Mouse (Mus musculus) heart, embryonic 12.5 days (tissue): Measurements from ENCODE around the gene Tesc. TPM values are rescaled to one million over a fixed set of nuclear protein-coding genes. Genes with fewer than 3 reads are reported as not detected.
A peak's percentile ranks its signal among the peaks of the same experiment; 100 is the strongest.

ENCODE experiments used
- ATAC-seq: fragments of 200-750 bp; cut with Nextera tagmentation; 2 replicates; pipeline ENCODE4 v1.8.0; 2017; ENCODE audit warnings: moderate TSS enrichment, moderate library complexity; ENCODE audit not compliant: insufficient number of reproducible peaks, low FRiP score
- H3K27ac ChIP-seq: fragments of 300-500 bp; sonication (generic); 2 replicates; pipeline ENCODE4 v1.5.1; 2016; ENCODE audit warnings: mild to moderate bottlenecking, moderate library complexity; ENCODE audit not compliant: poor library complexity, severe bottlenecking
- H3K27me3 ChIP-seq: fragments of 300-500 bp; sonication (generic); replicated peaks from 2 replicates; pipeline ENCODE4 v1.6.1; 2016; ENCODE audit warnings: mild to moderate bottlenecking, moderate library complexity
- H3K36me3 ChIP-seq: fragments of 300-500 bp; sonication (generic); 2 replicates; pipeline ENCODE4 v1.6.1; 2016; ENCODE audit warnings: mild to moderate bottlenecking, moderate library complexity
- H3K4me1 ChIP-seq: fragments of 300-500 bp; sonication (generic); replicated peaks from 2 replicates; pipeline ENCODE4 v1.6.1; 2016; ENCODE audit warnings: mild to moderate bottlenecking
- H3K4me2 ChIP-seq: fragments of 300-500 bp; sonication (generic); 2 replicates; pipeline ENCODE4 v1.6.1; 2016; ENCODE audit warnings: mild to moderate bottlenecking, moderate library complexity
- H3K4me3 ChIP-seq: fragments of 300-500 bp; sonication (generic); 2 replicates; pipeline ENCODE4 v1.5.1; 2016; ENCODE audit warnings: mild to moderate bottlenecking
- H3K9ac ChIP-seq: fragments of 300-500 bp; sonication (generic); 2 replicates; pipeline ENCODE4 v1.6.1; 2016; ENCODE audit warnings: mild to moderate bottlenecking, moderate library complexity
- H3K9me3 ChIP-seq: fragments of 300-500 bp; sonication (generic); replicated peaks from 2 replicates; pipeline ENCODE4 v1.6.1; 2016; ENCODE audit warnings: mild to moderate bottlenecking, moderate library complexity
- WGBS: fragments of 180-500 bp; shearing (Covaris S2); methylation state at CpG from one replicate; pipeline ENCODE4 v1.1.7; 2016; 5-methylcytosine and 5-hydroxymethylcytosine counted together
- polyA plus RNA-seq: library from polyadenylated mRNA; unstranded; fragments of >200 nt; fragmentation: Nextera tagmentation; extraction: Ambion mirVana; gene quantifications from 2 replicates; pipeline ENCODE4 v1.2.1, GENCODE M21; 2016

Gene Tesc
- polyA plus RNA-seq, 1 experiment from 2014 or later = 20.4 TPM

DNA sequence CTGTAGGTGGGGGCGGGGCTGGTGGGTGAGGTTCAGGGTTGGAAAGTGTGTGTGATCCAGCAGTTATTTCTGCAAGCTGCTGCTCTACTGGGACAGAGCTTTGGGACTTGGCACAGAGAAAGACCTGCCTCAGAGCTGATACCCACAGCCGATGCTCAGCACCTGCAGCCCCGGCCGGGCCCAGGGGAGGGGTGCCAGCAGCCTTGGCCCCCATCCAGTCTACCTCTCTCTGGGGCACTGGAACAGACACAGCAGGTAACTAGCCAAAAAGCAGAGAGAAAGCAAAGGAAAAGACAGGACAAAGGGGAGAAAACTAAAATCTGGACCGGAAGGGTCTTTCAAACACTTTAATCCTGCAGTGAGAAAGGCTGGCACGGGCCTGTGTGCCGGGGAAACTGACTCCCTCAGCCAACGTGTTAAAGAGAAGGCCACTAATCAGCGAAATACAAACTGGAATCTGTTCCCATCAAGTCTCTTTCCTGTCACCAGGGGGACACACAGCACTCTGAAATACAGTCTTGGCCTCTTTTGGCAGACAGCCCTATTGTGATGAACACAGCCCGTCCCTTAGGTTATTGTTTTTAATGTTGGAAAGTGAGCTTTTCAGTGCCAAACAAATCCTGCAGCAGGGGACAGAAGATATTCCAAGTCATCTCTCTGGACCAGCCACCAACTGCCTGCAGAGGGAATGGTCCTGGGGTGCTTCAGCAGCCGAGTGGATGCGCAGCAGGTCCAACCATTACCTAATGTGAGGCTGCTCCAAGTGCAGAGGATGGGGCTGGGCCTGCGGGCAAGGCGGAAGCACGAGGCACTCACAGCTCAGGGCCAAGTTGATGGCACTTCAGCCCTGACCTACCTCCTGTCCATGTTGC is 49.4 kb downstream of the Tesc start:
- H3K4me2 ChIP-seq = no peak overlapping the region
- WGBS = 87% methylated on average over 15 of the region's 15 CpGs
- no peaks in the 10 kb centered on the region for H3K27me3 ChIP-seq
- no peak overlapping the region for H3K4me3 ChIP-seq
- peak overlapping the region; percentile 20; the same call in 1 of the 2 replicates for H3K9ac ChIP-seq
- no peak overlapping the region for H3K27ac ChIP-seq
- ATAC-seq = no peak
- H3K4me1 ChIP-seq = peaks cover 47% of the 10 kb centered on the region
- no peaks in the 10 kb centered on the region for H3K9me3 ChIP-seq
- H3K36me3 ChIP-seq = peaks cover 50% of the 10 kb centered on the region

DNA sequence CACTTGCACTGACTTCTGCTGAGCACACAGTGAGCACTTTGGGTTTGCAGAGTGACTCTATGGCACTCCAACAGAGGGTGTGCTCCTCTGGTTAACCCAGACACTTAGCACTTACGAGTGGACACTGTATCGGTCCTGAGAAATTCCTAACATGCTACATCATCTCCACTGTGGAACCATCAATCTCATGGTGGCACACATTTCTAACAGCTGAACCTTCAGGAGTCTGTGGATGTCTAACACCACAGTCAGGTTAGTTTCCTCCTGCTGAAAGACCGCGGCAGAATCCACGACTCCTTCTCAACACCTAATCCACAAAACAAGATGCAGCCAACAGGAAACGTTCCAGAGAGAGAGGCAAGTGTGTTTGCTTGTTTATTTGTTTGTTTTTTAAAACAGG is 51.0 kb downstream of the Tesc start:
- ATAC-seq = no peak
- no peak overlapping the region for H3K4me2 ChIP-seq
- H3K4me3 ChIP-seq = no peak overlapping the region
- no peak overlapping the region for H3K27ac ChIP-seq
- peaks cover 61% of the 10 kb centered on the region for H3K4me1 ChIP-seq
- WGBS = 64% methylated on average over 6 of the region's 6 CpGs
- H3K27me3 ChIP-seq = no peaks in the 10 kb centered on the region
- peaks cover 45% of the 10 kb centered on the region for H3K36me3 ChIP-seq
- H3K9ac ChIP-seq = no peak overlapping the region
- H3K9me3 ChIP-seq = no peaks in the 10 kb centered on the region

DNA sequence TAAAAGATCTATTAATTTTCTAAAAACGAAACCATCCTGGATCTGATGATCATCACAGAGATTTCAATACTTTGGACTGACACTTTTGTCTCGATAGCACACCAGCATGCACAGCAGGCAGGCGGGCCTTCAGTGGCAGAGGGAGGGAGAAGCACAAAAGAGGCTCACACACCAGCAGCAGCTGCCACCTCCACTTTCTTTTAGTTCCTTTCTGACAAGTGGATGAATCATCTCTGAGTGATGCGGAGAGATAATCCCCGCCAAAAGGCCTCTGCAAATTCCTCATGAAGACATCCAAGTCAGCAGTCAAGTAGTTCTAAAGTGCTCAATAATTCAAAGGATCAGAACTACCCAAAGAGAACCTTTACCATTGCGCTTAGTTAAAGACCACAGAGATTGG is 51.8 kb downstream of the Tesc start:
- H3K4me3 ChIP-seq = no peak overlapping the region
- H3K36me3 ChIP-seq = peaks cover 38% of the 10 kb centered on the region
- WGBS = 59% methylated on average over 6 of the region's 6 CpGs
- no peaks in the 10 kb centered on the region for H3K9me3 ChIP-seq
- no peaks in the 10 kb centered on the region for H3K27me3 ChIP-seq
- H3K4me2 ChIP-seq = no peak overlapping the region
- no peak for ATAC-seq
- no peak overlapping the region for H3K9ac ChIP-seq
- H3K4me1 ChIP-seq = peaks cover 69% of the 10 kb centered on the region
- H3K27ac ChIP-seq = no peak overlapping the region

DNA sequence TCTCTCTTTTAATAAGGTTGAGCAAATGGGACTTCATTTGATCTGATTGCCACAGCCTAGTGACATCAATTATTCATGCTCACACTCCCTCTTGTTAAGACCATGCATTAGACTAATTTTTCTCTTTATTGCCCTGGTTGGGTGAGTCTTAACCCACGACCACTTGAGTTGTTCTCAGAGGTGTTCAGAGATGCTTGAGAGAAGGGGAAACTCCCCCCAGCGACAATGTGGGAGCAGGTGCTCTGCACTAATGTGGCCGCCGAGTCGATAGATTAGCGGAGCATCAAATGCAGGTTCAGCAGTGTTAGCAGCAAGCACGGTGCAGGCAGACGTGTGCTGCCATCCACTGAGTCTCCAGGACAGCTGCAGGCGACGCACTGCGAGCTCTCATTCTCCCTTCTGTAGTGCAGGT is 52.3 kb downstream of the Tesc start:
- Histone ChIP-seq H3K27ac (no peak overlapping the region), H3K4me1 (peaks cover 74% of the 10 kb centered on the region), H3K4me3 (no peak overlapping the region), H3K4me2 (no peak overlapping the region), H3K36me3 (peaks cover 33% of the 10 kb centered on the region), H3K27me3 (no peaks in the 10 kb centered on the region), H3K9me3 (no peaks in the 10 kb centered on the region), H3K9ac (no peak overlapping the region)
- ATAC-seq = no peak
- 77% methylated on average over 11 of the region's 11 CpGs for WGBS

DNA sequence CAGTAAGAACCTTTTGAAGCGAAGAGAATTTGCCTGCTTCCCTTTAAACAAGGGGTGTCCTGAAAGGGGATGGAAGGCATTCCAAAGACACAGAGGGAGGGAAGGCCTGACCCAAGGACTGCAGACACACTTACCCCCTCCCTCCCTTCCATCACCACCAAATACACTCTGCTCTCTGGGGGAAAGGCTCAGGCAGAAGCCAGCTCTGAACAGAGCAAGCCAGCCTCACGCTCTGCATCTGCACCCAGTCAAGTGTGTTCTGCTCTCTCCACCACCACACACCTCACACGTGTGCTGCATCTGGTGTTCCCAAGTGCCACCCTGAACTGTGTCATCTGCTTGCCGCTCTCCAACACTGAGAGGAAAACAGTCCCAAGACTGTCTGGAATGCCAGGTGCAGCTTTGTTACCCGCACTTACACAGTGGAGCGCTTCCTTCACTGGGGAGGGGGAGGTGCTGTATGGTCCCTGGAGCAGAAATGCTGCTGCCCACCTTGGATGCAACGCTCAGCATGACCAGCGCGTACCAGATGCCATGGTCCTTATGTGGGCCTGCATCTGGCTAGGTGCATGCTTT is 53.9 kb downstream of the Tesc start:
- Histone ChIP-seq H3K9me3 (no peaks in the 10 kb centered on the region), H3K9ac (no peak overlapping the region), H3K36me3 (peaks cover 17% of the 10 kb centered on the region), H3K27ac (no peak overlapping the region), H3K4me2 (no peak overlapping the region), H3K4me3 (no peak overlapping the region), H3K4me1 (peaks cover 84% of the 10 kb centered on the region), H3K27me3 (no peaks in the 10 kb centered on the region)
- WGBS = 84% methylated on average over 9 of the region's 9 CpGs
- no peak for ATAC-seq

DNA sequence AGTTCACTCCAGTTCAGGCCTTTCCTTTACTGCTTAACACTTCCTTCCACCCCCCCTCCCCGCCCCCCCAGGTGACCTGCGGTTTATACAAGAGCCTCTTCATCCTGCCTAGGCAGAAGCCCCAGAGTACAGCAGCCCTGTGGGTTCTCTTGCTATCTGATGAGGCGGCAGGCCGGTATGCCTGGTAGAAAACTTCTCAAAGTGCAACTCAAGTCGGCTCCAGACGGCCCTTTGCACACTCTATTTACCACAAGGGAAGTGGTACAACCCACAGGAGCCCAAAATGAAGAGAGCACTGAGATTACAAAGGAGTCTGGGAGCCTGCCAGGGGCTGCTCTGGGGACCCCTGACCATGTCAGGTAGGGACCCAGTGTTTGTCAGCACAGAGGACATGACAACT is 54.5 kb downstream of the Tesc start:
- ATAC-seq = no peak
- H3K36me3 ChIP-seq = peaks cover 12% of the 10 kb centered on the region
- no peak overlapping the region for H3K27ac ChIP-seq
- H3K9ac ChIP-seq = peak overlapping the region; percentile 20; the same call in 1 of the 2 replicates
- peaks cover 84% of the 10 kb centered on the region for H3K4me1 ChIP-seq
- H3K4me2 ChIP-seq = no peak overlapping the region
- no peaks in the 10 kb centered on the region for H3K27me3 ChIP-seq
- no peak overlapping the region for H3K4me3 ChIP-seq
- H3K9me3 ChIP-seq = no peaks in the 10 kb centered on the region
- 47% methylated on average over 6 of the region's 6 CpGs for WGBS

DNA sequence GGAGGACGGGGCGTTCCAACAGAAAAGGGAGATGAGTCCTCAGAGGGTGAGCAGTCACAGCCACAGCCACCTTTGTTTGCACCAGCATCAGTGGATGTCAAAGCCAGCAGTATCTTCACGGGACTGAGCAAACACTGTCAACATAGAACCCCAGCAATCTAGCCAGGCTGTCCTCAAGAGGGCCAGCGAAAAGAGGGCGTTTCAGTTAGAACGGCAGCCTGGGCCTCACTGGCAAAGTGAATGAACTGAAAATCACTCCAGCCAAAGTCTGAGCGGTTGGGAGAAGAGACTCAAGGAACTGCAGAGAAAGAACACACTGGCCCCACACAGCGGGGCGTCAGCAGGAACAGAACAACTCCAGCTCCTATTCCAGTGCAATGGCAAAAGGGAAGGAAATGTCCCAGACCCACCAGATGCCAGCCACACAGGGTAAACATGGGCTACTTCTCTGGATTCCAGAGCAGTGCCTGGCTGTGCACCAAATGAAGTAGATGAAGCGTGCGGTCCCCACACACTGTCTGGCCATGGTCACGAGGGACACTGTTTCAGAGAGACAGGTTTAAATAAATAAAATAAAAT is 55.6 kb downstream of the Tesc start:
- H3K4me2 ChIP-seq = no peak overlapping the region
- peaks cover 91% of the 10 kb centered on the region for H3K4me1 ChIP-seq
- H3K27me3 ChIP-seq = no peaks in the 10 kb centered on the region
- 69% methylated on average over 12 of the region's 12 CpGs for WGBS
- no peak for ATAC-seq
- H3K4me3 ChIP-seq = no peak overlapping the region
- peaks cover 5% of the 10 kb centered on the region; the same call in 1 of the 2 replicates for H3K36me3 ChIP-seq
- H3K9me3 ChIP-seq = no peaks in the 10 kb centered on the region
- 0 out of 2 replicates have a peak overlapping the region, but pooled peaks have one; percentile 20 for H3K9ac ChIP-seq
- H3K27ac ChIP-seq = no peak overlapping the region

DNA sequence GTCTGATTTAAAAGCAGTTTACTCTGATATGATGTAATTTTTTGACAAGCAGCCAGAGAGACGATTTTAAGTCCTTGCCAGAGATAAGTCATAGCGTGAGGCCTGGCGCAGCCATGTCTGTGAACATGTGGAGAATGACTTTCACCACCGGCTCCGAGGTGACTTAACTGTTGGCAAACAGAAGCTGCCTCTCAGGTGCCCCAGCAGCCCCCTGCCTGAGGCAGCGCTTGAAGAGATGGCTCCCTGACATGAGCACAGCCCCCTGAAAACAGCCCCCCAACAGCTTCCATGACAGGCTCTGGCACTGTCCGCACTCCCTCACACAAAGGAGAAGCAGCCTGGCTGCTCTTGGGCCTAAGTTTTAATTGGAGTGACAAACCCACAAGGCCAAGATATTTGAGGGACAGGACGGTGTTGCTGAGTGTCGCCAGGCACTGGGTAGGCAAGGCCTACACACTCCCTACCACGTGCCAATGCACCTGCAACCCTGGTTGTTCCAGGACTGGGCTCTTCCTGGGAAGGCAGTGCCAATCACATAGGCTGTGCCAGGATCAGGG is 56.7 kb downstream of the Tesc start:
- Histone ChIP-seq H3K9me3 (no peaks in the 10 kb centered on the region), H3K36me3 (peaks cover 5% of the 10 kb centered on the region; the same call in 1 of the 2 replicates), H3K9ac (no peak overlapping the region), H3K27me3 (no peaks in the 10 kb centered on the region), H3K27ac (no peak overlapping the region), H3K4me2 (no peak overlapping the region), H3K4me3 (no peak overlapping the region), H3K4me1 (peaks cover 89% of the 10 kb centered on the region)
- ATAC-seq = no peak
- 58% methylated on average over 10 of the region's 10 CpGs for WGBS

DNA sequence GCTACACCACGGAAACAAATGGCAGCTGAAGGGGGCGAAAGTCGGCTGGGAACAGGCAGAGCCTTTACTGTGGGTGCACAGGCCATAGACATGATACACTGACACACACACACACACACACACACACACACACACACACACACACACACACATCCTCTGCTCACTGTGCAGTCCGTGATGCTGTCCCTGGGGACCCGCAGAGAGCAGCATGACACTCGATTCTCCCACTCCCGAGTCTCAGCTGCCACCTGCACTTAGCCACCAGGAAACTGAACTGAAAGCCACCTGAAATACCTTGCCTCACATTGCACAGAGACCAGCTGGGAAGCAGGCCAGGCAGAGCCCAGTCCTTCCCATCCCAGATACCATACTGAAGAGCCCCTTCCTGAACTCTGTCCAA is 57.8 kb downstream of the Tesc start:
- H3K27ac ChIP-seq = no peak overlapping the region
- no peaks in the 10 kb centered on the region for H3K9me3 ChIP-seq
- H3K4me2 ChIP-seq = no peak overlapping the region
- ATAC-seq = no peak
- H3K4me3 ChIP-seq = no peak overlapping the region
- H3K4me1 ChIP-seq = peaks cover 90% of the 10 kb centered on the region
- 73% methylated on average over 7 of the region's 7 CpGs for whole genome bisulfite sequencing
- peaks cover 9% of the 10 kb centered on the region for H3K36me3 ChIP-seq
- H3K9ac ChIP-seq = no peak overlapping the region
- no peaks in the 10 kb centered on the region for H3K27me3 ChIP-seq

DNA sequence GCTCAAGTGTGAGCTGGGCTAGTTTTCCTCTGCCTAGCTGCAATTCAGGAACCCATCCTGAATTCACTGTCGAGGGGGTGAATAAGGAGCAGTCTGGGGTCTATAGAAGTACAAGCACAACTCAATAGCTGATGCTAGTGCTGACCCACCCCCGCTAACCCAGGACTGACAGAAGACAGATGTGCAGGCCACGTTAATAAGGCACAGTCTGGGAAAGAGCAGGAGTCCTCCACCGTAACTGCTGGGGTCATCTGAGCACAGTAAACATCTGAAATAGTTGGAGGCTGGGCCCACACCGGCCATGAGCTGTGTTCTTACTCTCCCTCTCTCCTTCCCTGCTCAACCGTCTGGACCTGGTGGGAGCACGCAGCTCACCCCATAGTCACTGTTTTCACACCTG is 59.4 kb downstream of the Tesc start:
- Histone ChIP-seq H3K9ac (no peak overlapping the region), H3K36me3 (peaks cover 25% of the 10 kb centered on the region), H3K4me3 (no peak overlapping the region), H3K27me3 (no peaks in the 10 kb centered on the region), H3K4me2 (no peak overlapping the region), H3K4me1 (peaks cover 77% of the 10 kb centered on the region), H3K27ac (no peak overlapping the region), H3K9me3 (no peaks in the 10 kb centered on the region)
- WGBS = 47% methylated on average over 7 of the region's 7 CpGs
- ATAC-seq = no peak

DNA sequence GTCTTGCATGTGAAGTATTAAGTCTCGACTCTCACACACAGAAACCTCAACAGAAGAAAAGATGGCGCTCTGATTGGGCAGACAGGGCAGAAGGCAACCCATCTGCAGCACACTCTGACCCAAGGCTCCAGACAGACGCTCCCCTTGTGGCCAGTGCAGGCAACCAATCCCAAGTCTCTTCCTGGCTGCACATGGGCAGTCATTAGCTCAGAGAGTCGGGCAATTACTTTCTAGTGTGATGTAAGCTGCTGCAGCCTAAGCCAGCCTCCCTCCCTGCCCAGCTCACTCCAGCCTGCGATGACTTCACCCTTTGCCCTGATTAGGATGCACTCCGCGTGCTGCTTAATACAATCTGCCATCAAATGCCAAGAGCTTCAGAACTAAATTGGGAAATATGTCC is 61.6 kb downstream of the Tesc start:
- Histone ChIP-seq H3K4me2 (peak overlapping the region; percentile 23; the same call in 1 of the 2 replicates), H3K27ac (peak overlapping the region; percentile 50), H3K4me3 (no peak overlapping the region), H3K4me1 (peaks cover 58% of the 10 kb centered on the region), H3K9ac (no peak overlapping the region), H3K9me3 (no peaks in the 10 kb centered on the region), H3K36me3 (peaks cover 42% of the 10 kb centered on the region), H3K27me3 (no peaks in the 10 kb centered on the region)
- ATAC-seq = peak; percentile 61
- WGBS = 38% methylated on average over 7 of the region's 7 CpGs
